Mouse (Mus musculus) layer of hippocampus, postnatal 14 days (tissue): ENCODE results near the gene Card19. TPM values are rescaled to one million over a fixed set of nuclear protein-coding genes. Genes with fewer than 3 reads are reported as not detected.

Experiments
- DNase-seq, 2 experiments: peaks; one replicate each; pipeline ENCODE4 v3.0.0; 2021 to 2022; ENCODE audit warnings: low spot score in 2 of 2, mixed read lengths in 1 of 2
- long read RNA-seq, 2 experiments: library from polyadenylated mRNA; stranded (forward); transcript quantifications; one replicate each; pipeline ENCODE4 v2.0.0; 2021
- total RNA-seq, 2 experiments: library from RNA; stranded (reverse); gene quantifications; 2 replicates each; pipeline ENCODE4 v1.2.3; 2021

Gene Card19
- 10 to 100 TPM; 17.1 to 18.4 TPM for total RNA-seq
- long read RNA-seq, experiment 1, transcript Card19-201 (6 exons, 804 nt) = major isoform, 6 of 15 reads
- long read RNA-seq, experiment 1, partial matches to known transcripts = 1 of 15 reads
- long read RNA-seq, experiment 1, other reads (novel, unspliced or antisense) = 8 of 15 reads
- long read RNA-seq, experiment 2, transcript Card19-201 (6 exons, 804 nt) = major isoform, 11 of 25 reads
- long read RNA-seq, experiment 2, partial matches to known transcripts = 1 of 25 reads
- long read RNA-seq, experiment 2, other reads (novel, unspliced or antisense) = 11 of 25 reads

- peak; percentile 86 to 92 for DNase-seq
Observed at GRCm38 (mm10) chr13:49215504-49216219, at the start of gene Card19. Gene Card19, minus strand, starts transcription at chr13:49216037.

GRCm38 (mm10) chr13:49260036-49260722 lies 44.3 kb upstream of the Card19 start:
- no peak for DNase-seq

- DNase-seq = no peak
Observed at GRCm38 (mm10) chr13:49257819-49258313, 42.0 kb upstream of the Card19 start.

DNA sequence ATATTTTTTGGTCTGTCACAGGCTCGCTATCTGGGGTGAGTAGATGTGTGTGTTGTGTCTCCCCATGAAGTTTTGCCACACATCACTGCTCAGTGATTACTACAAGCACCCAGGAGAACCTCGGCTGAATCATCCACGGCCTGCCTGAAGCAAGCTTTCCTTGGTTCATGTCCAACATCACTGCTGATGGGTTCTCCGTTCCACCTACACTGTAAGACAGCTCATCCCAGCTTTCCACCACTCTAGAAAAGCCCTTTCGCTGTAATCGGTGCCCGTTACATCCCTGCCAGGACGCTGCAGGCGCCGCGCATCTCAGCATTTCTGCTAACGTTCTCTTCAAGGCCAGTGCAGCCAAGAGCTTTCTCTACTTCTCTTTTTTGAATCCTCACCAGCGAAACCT lies 36.9 kb upstream of the Card19 start:
- DNase-seq = peak in 1 of 2 experiments; percentile 29

DNA sequence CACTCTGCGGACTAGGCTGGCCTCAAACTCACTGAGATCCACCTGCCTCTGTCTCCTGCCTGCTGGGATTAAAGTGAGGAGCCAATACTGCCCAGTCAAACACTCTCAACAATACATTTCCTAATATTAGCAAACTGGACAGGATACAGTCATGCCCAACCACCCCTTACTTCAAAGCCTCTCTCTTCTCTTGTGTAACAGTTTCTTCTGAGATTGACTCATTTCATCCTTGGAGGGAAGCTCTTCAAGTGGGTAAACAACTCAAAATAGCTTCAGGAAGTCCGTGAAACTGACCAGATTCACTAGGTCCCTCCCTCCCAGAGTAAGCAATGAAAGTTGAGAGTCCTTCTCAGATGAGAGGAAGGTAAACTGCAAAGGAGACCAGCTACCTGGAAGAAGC lies 36.3 kb upstream of the Card19 start:
- DNase-seq = no peak

DNA sequence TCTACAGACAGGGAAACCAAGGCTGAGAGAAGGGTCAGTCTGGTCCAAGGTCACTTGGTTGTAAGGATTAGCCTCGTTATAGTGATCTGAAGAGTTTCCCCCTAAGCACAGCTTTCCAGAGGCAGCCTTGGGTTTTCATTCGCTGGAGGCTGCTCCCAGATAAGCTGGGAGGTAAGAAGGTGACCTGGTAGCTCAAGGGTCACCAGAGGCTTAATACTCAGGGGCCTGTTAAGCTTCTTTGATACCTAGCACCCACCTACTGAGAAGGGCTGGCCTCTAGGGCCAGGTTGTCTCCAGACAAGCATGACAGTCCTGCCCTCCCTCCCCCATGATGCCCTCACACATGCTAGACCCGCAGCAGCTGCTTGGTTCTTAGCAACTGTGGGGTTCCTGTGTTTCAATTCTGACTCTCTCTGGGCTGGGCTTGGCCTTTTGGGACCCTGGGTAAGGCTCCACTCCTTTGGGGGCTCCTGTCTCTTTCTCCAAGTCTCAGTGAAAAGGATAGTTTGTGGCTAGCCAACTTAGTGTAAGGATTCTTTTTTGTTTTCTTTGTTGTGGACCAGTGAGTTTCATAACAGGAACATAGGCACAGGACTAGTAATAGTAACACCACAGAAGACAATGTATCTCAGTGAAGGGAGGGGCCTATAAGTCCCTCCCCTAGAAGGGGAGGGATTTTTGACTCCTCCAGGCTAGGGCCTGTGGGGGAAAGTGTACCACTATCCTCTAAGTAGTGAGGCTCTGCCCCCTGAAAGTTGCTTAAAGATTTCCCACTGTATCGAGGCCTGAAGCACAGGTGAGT lies 35.1 kb upstream of the Card19 start:
- no peak for DNase-seq

DNA sequence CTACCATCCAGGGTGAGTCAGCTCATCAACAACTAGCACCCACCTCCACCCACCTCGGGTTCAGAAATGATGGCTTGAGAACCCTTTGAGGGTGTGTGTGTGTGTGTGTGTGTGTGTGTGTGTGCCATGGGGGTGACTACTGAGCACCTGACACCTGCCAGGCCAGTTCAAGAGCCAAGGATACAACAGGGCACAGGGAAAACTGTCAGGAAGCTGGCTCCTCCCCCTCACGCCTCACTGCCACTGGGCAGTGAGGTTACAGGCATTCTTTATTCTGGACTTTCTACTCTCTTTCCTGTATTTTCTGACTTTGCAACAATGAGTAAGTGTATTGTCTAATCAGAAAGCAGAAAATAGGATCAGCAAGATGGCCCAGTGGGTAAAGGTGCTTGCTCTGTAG lies 33.8 kb upstream of the Card19 start:
- DNase-seq = no peak

- DNase-seq = no peak
Observed at GRCm38 (mm10) chr13:49248923-49249322, 33.1 kb upstream of the Card19 start.

DNA sequence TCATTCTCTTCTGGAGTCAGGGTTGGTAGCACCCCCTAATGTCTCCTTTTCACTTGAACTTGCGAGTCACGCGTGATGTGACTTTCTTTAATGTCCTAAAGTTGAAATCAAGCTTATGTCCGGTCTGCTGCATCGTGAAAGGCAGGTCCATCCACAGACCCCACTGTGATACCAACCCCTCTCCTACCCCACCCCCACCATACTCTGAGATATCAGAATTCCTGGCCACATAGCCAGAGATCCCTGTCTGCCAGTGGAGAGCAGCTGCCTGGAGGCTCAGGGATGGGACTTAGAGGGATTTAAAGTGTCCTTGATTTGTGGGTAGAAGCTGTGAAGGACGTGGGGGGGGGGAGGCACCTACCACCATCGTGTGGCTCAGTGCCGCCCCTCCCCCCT lies 32.6 kb upstream of the Card19 start, which contains the start of gene Susd3:
Gene Susd3 (minus strand): TSS at position 240 of the 396 bp plus-strand sequence.
- DNase-seq = no peak

- DNase-seq = no peak
Observed at GRCm38 (mm10) chr13:49247740-49248466, 32.1 kb upstream of the Card19 start.

GRCm38 (mm10) chr13:49247232-49247739 lies 31.4 kb upstream of the Card19 start:
- DNase-seq = no peak

DNA sequence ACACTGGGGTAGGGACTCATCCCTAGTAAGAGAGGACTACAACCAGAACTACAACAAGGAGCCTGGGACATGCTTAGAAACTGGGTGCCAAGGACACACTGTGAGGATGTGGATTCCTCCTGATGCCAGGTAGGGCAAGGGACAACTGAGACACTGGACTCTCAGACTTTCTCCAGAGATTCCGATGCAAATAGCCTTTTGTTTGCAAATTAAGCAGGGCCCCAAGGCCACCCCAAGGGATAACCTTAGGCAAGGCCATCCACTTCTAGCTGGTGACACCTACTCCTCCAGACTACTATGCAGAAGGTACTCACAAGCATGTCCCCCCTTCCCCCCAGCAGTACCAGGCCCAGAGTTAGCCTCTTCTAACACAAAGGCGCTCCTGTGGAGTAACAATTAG lies 30.8 kb upstream of the Card19 start:
- no peak for DNase-seq

DNA sequence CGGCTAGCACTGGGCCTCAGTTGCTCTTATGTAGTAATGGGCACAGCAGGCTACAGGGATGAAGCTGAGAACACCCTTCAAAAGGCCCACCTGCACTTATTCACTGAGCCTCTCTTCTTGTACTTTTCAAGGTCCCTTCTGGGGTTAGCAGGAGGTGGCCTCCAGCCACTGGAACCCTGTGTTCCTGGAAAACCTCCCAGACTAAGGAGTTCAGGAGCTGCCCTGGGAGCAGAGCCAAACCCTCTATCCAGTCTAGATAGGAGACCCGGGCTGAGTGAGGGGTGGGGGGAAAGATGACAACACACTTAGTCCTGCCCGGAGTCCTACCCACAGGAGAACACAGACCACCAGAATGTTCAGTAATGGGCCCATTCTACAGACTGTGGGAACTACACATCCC lies 30.2 kb upstream of the Card19 start:
- DNase-seq = no peak

DNA sequence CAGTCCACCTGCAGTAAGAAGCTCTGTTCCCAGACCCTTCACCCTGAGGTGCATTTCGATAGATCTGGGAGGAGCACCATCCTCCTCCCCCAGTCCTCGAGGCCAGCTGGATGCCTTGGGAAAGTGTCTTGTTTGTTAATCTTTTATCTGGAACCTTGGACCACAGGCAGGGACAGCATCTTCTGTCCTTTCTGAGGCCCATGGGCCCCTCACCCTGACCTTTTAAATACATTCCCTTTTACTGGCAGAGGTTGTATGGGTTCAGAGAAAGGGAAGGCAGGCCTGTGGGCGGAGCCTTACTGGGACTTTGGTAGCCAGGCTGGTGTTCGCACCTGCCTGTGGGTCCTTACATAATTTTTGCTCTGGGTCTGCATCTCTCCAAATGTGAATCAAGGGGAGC lies 29.4 kb upstream of the Card19 start:
- DNase-seq = no peak

DNA sequence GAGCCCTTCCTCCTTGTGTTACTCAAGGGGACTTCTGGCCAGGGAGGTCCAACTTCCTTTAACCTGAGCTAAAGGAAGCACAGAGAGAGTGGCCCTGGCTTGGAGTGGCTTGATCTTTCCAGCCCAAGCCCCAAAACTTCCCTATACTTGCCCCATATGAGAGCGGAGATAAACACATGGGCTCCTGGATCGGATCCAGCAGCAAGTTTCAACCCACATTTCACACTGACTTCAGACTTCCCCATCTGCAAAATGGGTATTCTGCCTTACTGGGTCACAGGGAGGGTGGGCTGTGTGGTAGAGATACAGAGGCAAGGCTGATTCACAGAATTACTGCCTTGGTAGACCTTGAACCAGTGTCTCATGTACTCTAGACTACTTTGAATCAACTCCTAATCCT lies 27.7 kb upstream of the Card19 start:
- DNase-seq = no peak

GRCm38 (mm10) chr13:49242321-49243065 lies 26.7 kb upstream of the Card19 start:
- DNase-seq = peak in 1 of 2 experiments; percentile 26

- no peak for DNase-seq
Observed at GRCm38 (mm10) chr13:49238737-49239136, 22.9 kb upstream of the Card19 start.

GRCm38 (mm10) chr13:49237617-49238016 lies 21.8 kb upstream of the Card19 start:
- no peak for DNase-seq

- no peak for DNase-seq
Observed at GRCm38 (mm10) chr13:49234711-49235110, 18.9 kb upstream of the Card19 start.
